Mouse (Mus musculus) left cerebral cortex, adult 18-20 months (tissue): Measurements from ENCODE around the gene Lpp. TPM values are rescaled to one million over a fixed set of nuclear protein-coding genes. Genes with fewer than 3 reads are reported as not detected.
A peak's percentile ranks its signal among the peaks of the same experiment; 100 is the strongest.

Source experiments
- DNase-seq, 2 experiments: peaks; one replicate each; pipeline ENCODE4 v3.0.0; 2021 to 2022; ENCODE audit warnings: low spot score in 2 of 2, mixed read lengths in 1 of 2
- long read RNA-seq, 2 experiments: library from polyadenylated mRNA; stranded (forward); transcript quantifications; one replicate each; pipeline ENCODE4 v2.0.0; 2021
- total RNA-seq, 2 experiments: library from RNA; stranded (reverse); gene quantifications; 2 replicates each; pipeline ENCODE4 v1.2.3; 2021

The Lpp gene
- total RNA-seq, result 1 to 10 TPM; 5.0 to 6.2 TPM
- long read RNA-seq, experiment 1, full-length matches to known transcripts, result 1 of 5 reads
- long read RNA-seq, experiment 1, partial matches to known transcripts, result 0 of 5 reads
- long read RNA-seq, experiment 1, other reads (novel, unspliced or antisense), result 4 of 5 reads
- long read RNA-seq, experiment 2, partial matches to known transcripts, result 0 of 2 reads
- long read RNA-seq, experiment 2, other reads (novel, unspliced or antisense), result 2 of 2 reads

GRCm38 (mm10) chr16:24392651-24393555 is at the start of gene Lpp:
TSS of gene Lpp (plus strand) at chr16:24393507.
- DNase-seq, result peak; percentile 29 to 42

- peak; percentile 6 to 32 for DNase-seq
Measured at GRCm38 (mm10) chr16:24347582-24348411, 45.5 kb upstream of the Lpp start.

GRCm38 (mm10) chr16:24350306-24350705 is 43.0 kb upstream of the Lpp start:
- DNase-seq, result no peak

GRCm38 (mm10) chr16:24350751-24351150 is 42.6 kb upstream of the Lpp start:
- no peak for DNase-seq

GRCm38 (mm10) chr16:24351811-24352210 is 41.5 kb upstream of the Lpp start:
- DNase-seq, result no peak

GRCm38 (mm10) chr16:24353816-24354215 is 39.5 kb upstream of the Lpp start:
- DNase-seq, result no peak

GRCm38 (mm10) chr16:24361667-24362066 is 31.6 kb upstream of the Lpp start:
- no peak for DNase-seq

GRCm38 (mm10) chr16:24364030-24364687 is 29.1 kb upstream of the Lpp start:
- no peak for DNase-seq

GRCm38 (mm10) chr16:24365900-24366299 is 27.4 kb upstream of the Lpp start:
- no peak for DNase-seq

- no peak for DNase-seq
Measured at GRCm38 (mm10) chr16:24367071-24367470, 26.2 kb upstream of the Lpp start.

GRCm38 (mm10) chr16:24367506-24367905 is 25.8 kb upstream of the Lpp start:
- DNase-seq, result no peak

GRCm38 (mm10) chr16:24376478-24376877 is 16.8 kb upstream of the Lpp start:
- DNase-seq, result no peak

- peak; percentile 16 to 41 for DNase-seq
Measured at GRCm38 (mm10) chr16:24390596-24390995, 2.7 kb upstream of the Lpp start.

- DNase-seq, result no peak
Measured at GRCm38 (mm10) chr16:24391111-24391510, 2.2 kb upstream of the Lpp start.

- no peak for DNase-seq
Measured at GRCm38 (mm10) chr16:24391901-24392300, 1.4 kb upstream of the Lpp start.

GRCm38 (mm10) chr16:24393556-24394210 is 376 bp downstream of the Lpp start:
- peak in 1 of 2 experiments; percentile 11 for DNase-seq

GRCm38 (mm10) chr16:24394211-24394991 is 1.1 kb downstream of the Lpp start:
- DNase-seq, result no peak

GRCm38 (mm10) chr16:24395100-24395499 is 1.8 kb downstream of the Lpp start:
- DNase-seq, result no peak

- no peak for DNase-seq
Measured at GRCm38 (mm10) chr16:24396504-24396903, 3.2 kb downstream of the Lpp start.

GRCm38 (mm10) chr16:24398476-24398875 is 5.2 kb downstream of the Lpp start:
- no peak for DNase-seq
